Mouse (Mus musculus): ENCODE measurements around the gene Aff3.

Aff3 gene

GRCm38 (mm10) chr1:38288716-38289115 is 376.0 kb downstream of the Aff3 start:
- DNase-seq (ENCODE audit: low spot score in 2 of 2): no peak

- DNase-seq (ENCODE audit: low spot score in 2 of 2): no peak
These were observed 378.2 kb downstream of the Aff3 start for GRCm38 (mm10) chr1:38286551-38286950.

- DNase-seq (ENCODE audit: low spot score in 2 of 2): no peak
These were observed 384.2 kb downstream of the Aff3 start for GRCm38 (mm10) chr1:38280549-38280948.

GRCm38 (mm10) chr1:38271312-38271711 is 393.4 kb downstream of the Aff3 start:
- no peak for DNase-seq (ENCODE audit: low spot score in 2 of 2)

- no peak for DNase-seq (ENCODE audit: low spot score in 2 of 2)
These were observed 396.3 kb downstream of the Aff3 start for GRCm38 (mm10) chr1:38268246-38269042.

GRCm38 (mm10) chr1:38263251-38263650 is 401.5 kb downstream of the Aff3 start:
- DNase-seq (ENCODE audit: low spot score in 2 of 2): peak in 1 of 2 experiments; percentile 31

GRCm38 (mm10) chr1:38262362-38263154 is 402.2 kb downstream of the Aff3 start:
- DNase-seq (ENCODE audit: low spot score in 2 of 2): peak in 1 of 2 experiments; percentile 30

GRCm38 (mm10) chr1:38261076-38261475 is 403.7 kb downstream of the Aff3 start:
- DNase-seq (ENCODE audit: low spot score in 2 of 2): no peak

GRCm38 (mm10) chr1:38259541-38260338 is 405.0 kb downstream of the Aff3 start:
- DNase-seq (ENCODE audit: low spot score in 2 of 2): no peak

- DNase-seq (ENCODE audit: low spot score in 2 of 2): no peak
These were observed 410.3 kb downstream of the Aff3 start for GRCm38 (mm10) chr1:38254426-38254825.

GRCm38 (mm10) chr1:38252766-38253079 is 412.0 kb downstream of the Aff3 start:
- DNase-seq (ENCODE audit: low spot score in 2 of 2): peak in 1 of 2 experiments; percentile 23

GRCm38 (mm10) chr1:38252031-38252765 is 412.6 kb downstream of the Aff3 start:
- DNase-seq (ENCODE audit: low spot score in 2 of 2): no peak

GRCm38 (mm10) chr1:38251448-38251847 is 413.3 kb downstream of the Aff3 start:
- DNase-seq (ENCODE audit: low spot score in 2 of 2): no peak

- no peak for DNase-seq (ENCODE audit: low spot score in 2 of 2)
These were observed 414.5 kb downstream of the Aff3 start for GRCm38 (mm10) chr1:38250246-38250645.

GRCm38 (mm10) chr1:38249561-38249960 is 415.2 kb downstream of the Aff3 start:
- DNase-seq (ENCODE audit: low spot score in 2 of 2): no peak

GRCm38 (mm10) chr1:38248027-38248426 is 416.7 kb downstream of the Aff3 start:
- no peak for DNase-seq (ENCODE audit: low spot score in 2 of 2)

- DNase-seq (ENCODE audit: low spot score in 2 of 2): no peak
These were observed 422.2 kb downstream of the Aff3 start for GRCm38 (mm10) chr1:38242559-38242958.

- DNase-seq (ENCODE audit: low spot score in 2 of 2): no peak
These were observed 423.0 kb downstream of the Aff3 start for GRCm38 (mm10) chr1:38241801-38242200.

- DNase-seq (ENCODE audit: low spot score in 2 of 2): no peak
These were observed 423.5 kb downstream of the Aff3 start for GRCm38 (mm10) chr1:38241221-38241666.

- no peak for DNase-seq (ENCODE audit: low spot score in 2 of 2)
These were observed 424.1 kb downstream of the Aff3 start for GRCm38 (mm10) chr1:38240438-38241220.

GRCm38 (mm10) chr1:38239516-38239915 is 425.2 kb downstream of the Aff3 start:
- DNase-seq (ENCODE audit: low spot score in 2 of 2): no peak

Measured in cerebellum, postnatal 4 days (tissue).